Mouse (Mus musculus): Measurements from ENCODE around the gene Fbxl8.

- TF ChIP-seq CTCF (IDR thresholded peaks at IDR 0.05; ENCODE audit: low read depth) (no peak), EP300 (IDR thresholded peaks at IDR 0.05; ENCODE audit: low read depth) (no peak)
Observed at GRCm38 (mm10) chr8:105309142-105309847, 44.8 kb downstream of the Fbxl8 start.
